Mouse (Mus musculus) forebrain, embryonic 11.5 days (tissue): ENCODE data around the gene Mast3. TPM values are rescaled to one million over a fixed set of nuclear protein-coding genes. Genes with fewer than 3 reads are reported as not detected.

Source experiments
- ATAC-seq: fragments of 200-750 bp; cut with Nextera tagmentation; replicated peaks from 2 replicates; pipeline ENCODE4 v1.8.0; 2017; ENCODE audit warnings: moderate TSS enrichment; ENCODE audit not compliant: low FRiP score
- DNase-seq: peaks from one replicate; pipeline ENCODE4 v3.0.0-alpha.2; 2017; ENCODE audit warnings: low spot score
- H3K27ac ChIP-seq: fragments of 300-500 bp; sonication (generic); 2 replicates; pipeline ENCODE4 v1.5.1; 2014; ENCODE audit warnings: low read depth, low read length
- H3K27me3 ChIP-seq: fragments of 300-500 bp; sonication (generic); 2 replicates; pipeline ENCODE4 v1.6.1; 2014; ENCODE audit warnings: mild to moderate bottlenecking, low read length, mixed read lengths; ENCODE audit not compliant: control insufficient read depth, insufficient read depth
- H3K36me3 ChIP-seq: fragments of 300-500 bp; sonication (generic); 2 replicates; pipeline ENCODE4 v1.6.1; 2014; ENCODE audit warnings: mild to moderate bottlenecking, low read length, moderate library complexity, mixed read lengths; ENCODE audit not compliant: control insufficient read depth, insufficient read depth
- H3K4me1 ChIP-seq: fragments of 300-500 bp; sonication (generic); replicated peaks from 2 replicates; pipeline ENCODE4 v1.6.1; 2014; ENCODE audit warnings: low read length, mixed read lengths; ENCODE audit not compliant: control insufficient read depth, insufficient read depth
- H3K4me2 ChIP-seq: fragments of 300-500 bp; sonication (generic); 2 replicates; pipeline ENCODE4 v1.6.1; 2014; ENCODE audit warnings: low read depth, mild to moderate bottlenecking, low read length, moderate library complexity, mixed read lengths; ENCODE audit not compliant: severe bottlenecking
- H3K4me3 ChIP-seq: fragments of 300-500 bp; sonication (generic); 2 replicates; pipeline ENCODE4 v1.5.1; 2014; ENCODE audit warnings: low read depth, low read length
- H3K9ac ChIP-seq: fragments of 300-500 bp; sonication (generic); 2 replicates; pipeline ENCODE4 v1.6.1; 2014; ENCODE audit warnings: low read length
- H3K9me3 ChIP-seq: fragments of 300-500 bp; sonication (generic); 2 replicates; pipeline ENCODE4 v1.6.1; 2016; ENCODE audit warnings: low read length, mixed read lengths; ENCODE audit not compliant: control insufficient read depth
- WGBS: fragments of 180-500 bp; shearing (Covaris S2); extraction: QIAGEN DNeasy Blood & Tissue Kit; methylation state at CpG from one replicate; pipeline ENCODE4 v1.1.7; 2014; 5-methylcytosine and 5-hydroxymethylcytosine counted together
- microRNA-seq: library from miRNA; unstranded; fragments of <30 nt; microRNA quantifications from one replicate; pipeline ENCODE4, GENCODE M21; 2016; ENCODE audit not compliant: insufficient number of aligned reads
- polyA plus RNA-seq: library from polyadenylated mRNA; unstranded; fragments of >200 nt; fragmentation: Nextera tagmentation; extraction: Ambion mirVana; gene quantifications from 2 replicates; pipeline ENCODE4 v1.2.1, GENCODE M21; 2014

Mast3 gene
- polyA plus RNA-seq, 1 experiment from 2014 or later, result 15.9 TPM

- peaks cover 3% of the 10 kb centered on the region; the same call in 1 of the 2 replicates for H3K4me1 ChIP-seq
- ATAC-seq (no peak), DNase-seq (peak; percentile 42)
- no peak overlapping the region for H3K27ac ChIP-seq
- 75% methylated on average over 11 of the region's 11 CpGs for WGBS
- H3K9ac ChIP-seq, result no peak overlapping the region
- H3K27me3 ChIP-seq, result peaks cover 42% of the 10 kb centered on the region
- H3K4me2 ChIP-seq, result no peak overlapping the region
- H3K36me3 ChIP-seq, result no peaks in the 10 kb centered on the region
- no peaks in the 10 kb centered on the region for H3K9me3 ChIP-seq
- no peak overlapping the region for H3K4me3 ChIP-seq
Observed at GRCm38 (mm10) chr8:70742176-70742575, 62.7 kb downstream of the Mast3 start.

- peaks cover 3% of the 10 kb centered on the region; the same call in 1 of the 2 replicates for H3K4me1 ChIP-seq
- H3K9me3 ChIP-seq, result no peaks in the 10 kb centered on the region
- H3K36me3 ChIP-seq, result no peaks in the 10 kb centered on the region
- 67% methylated on average over 5 of the region's 5 CpGs for WGBS
- no peak overlapping the region for H3K9ac ChIP-seq
- no peak overlapping the region for H3K4me2 ChIP-seq
- no peak overlapping the region for H3K27ac ChIP-seq
- peaks cover 38% of the 10 kb centered on the region for H3K27me3 ChIP-seq
- H3K4me3 ChIP-seq, result no peak overlapping the region
- ATAC-seq (no peak), DNase-seq (peak; percentile 32)
Observed at GRCm38 (mm10) chr8:70741661-70742060, 63.2 kb downstream of the Mast3 start.

- Histone ChIP-seq H3K27ac (no peak overlapping the region), H3K4me2 (no peak overlapping the region), H3K4me3 (no peak overlapping the region), H3K9me3 (no peaks in the 10 kb centered on the region), H3K27me3 (peaks cover 13% of the 10 kb centered on the region), H3K36me3 (no peaks in the 10 kb centered on the region), H3K4me1 (no peaks in the 10 kb centered on the region; the same call in 1 of the 2 replicates), H3K9ac (no peak overlapping the region)
- ATAC-seq (no peak), DNase-seq (peak; percentile 29)
- 78% methylated on average over 3 of the region's 3 CpGs for WGBS
Observed at GRCm38 (mm10) chr8:70738211-70738610, 66.6 kb downstream of the Mast3 start.

- no peak overlapping the region for H3K9ac ChIP-seq
- ATAC-seq, result no peak
- no peak overlapping the region for H3K4me3 ChIP-seq
- H3K4me1 ChIP-seq, result no peaks in the 10 kb centered on the region
- no peak overlapping the region for H3K27ac ChIP-seq
- H3K36me3 ChIP-seq, result no peaks in the 10 kb centered on the region
- 67% methylated on average over 5 of the region's 5 CpGs for WGBS
- no peak overlapping the region for H3K4me2 ChIP-seq
- H3K9me3 ChIP-seq, result no peaks in the 10 kb centered on the region
- peaks cover 8% of the 10 kb centered on the region for H3K27me3 ChIP-seq
- peak; percentile 23 for DNase-seq
Observed at GRCm38 (mm10) chr8:70737705-70738104, 67.1 kb downstream of the Mast3 start.

- Histone ChIP-seq H3K27ac (no peak overlapping the region), H3K9ac (no peak overlapping the region), H3K4me3 (no peak overlapping the region), H3K4me1 (no peaks in the 10 kb centered on the region), H3K36me3 (no peaks in the 10 kb centered on the region), H3K9me3 (no peaks in the 10 kb centered on the region), H3K4me2 (no peak overlapping the region), H3K27me3 (peaks cover 24% of the 10 kb centered on the region)
- DNase-seq, result peak; percentile 41
- ATAC-seq, result no peak
- 80% methylated on average over 4 of the region's 4 CpGs for WGBS
Observed at GRCm38 (mm10) chr8:70730956-70731355, 73.9 kb downstream of the Mast3 start.

- no peak overlapping the region for H3K27ac ChIP-seq
- peak overlapping the region; percentile 17 for H3K4me3 ChIP-seq
- H3K4me2 ChIP-seq, result peak overlapping the region; percentile 37; the same call in 1 of the 2 replicates
- peaks cover 24% of the 10 kb centered on the region for H3K27me3 ChIP-seq
- H3K9me3 ChIP-seq, result no peaks in the 10 kb centered on the region
- no peaks in the 10 kb centered on the region for H3K4me1 ChIP-seq
- no peak overlapping the region for H3K9ac ChIP-seq
- DNase-seq (peak; percentile 52), ATAC-seq (peak; percentile 30; the same call in 1 of the 2 replicates)
- whole genome bisulfite sequencing, result 3% methylated on average over 34 of the region's 34 CpGs
- no peaks in the 10 kb centered on the region for H3K36me3 ChIP-seq
Observed at GRCm38 (mm10) chr8:70729808-70730475, 74.9 kb downstream of the Mast3 start.

Small RNA genes lying within 50 kb of the gene (microRNA-seq; reads per million reads assigned to microRNA genes)
- gene Mir7240, result not detected

Other genes starting within 250 kb of the Mast3 start
- 98.1 and 109 TPM in 2 replicates for gene Isyna1, start 210.7 kb downstream of the Mast3 start, polyA plus RNA-seq
- gene Ssbp4, start 196.2 kb downstream of the Mast3 start, polyA plus RNA-seq, result 113 and 127 TPM in 2 replicates
- gene Lrrc25, start 188.9 kb downstream of the Mast3 start, polyA plus RNA-seq, result 1.2 and 1.4 TPM in 2 replicates
- not detected in 2 replicates for gene Gdf15, start 172.6 kb downstream of the Mast3 start, polyA plus RNA-seq
- gene Pgpep1, start 144.7 kb downstream of the Mast3 start, polyA plus RNA-seq, result 70.9 and 73.8 TPM in 2 replicates
- 318 and 346 TPM in 2 replicates for gene Lsm4, start 131.8 kb downstream of the Mast3 start, polyA plus RNA-seq
- 128 and 157 TPM in 2 replicates for gene Jund, start 106.1 kb downstream of the Mast3 start, polyA plus RNA-seq
- not detected in 2 replicates for gene Iqcn, start 101.6 kb downstream of the Mast3 start, polyA plus RNA-seq
- not detected in 2 replicates for gene Gm3336, start 86.5 kb downstream of the Mast3 start, polyA plus RNA-seq
- 0.13 and 0.37 TPM in 2 replicates for gene Pde4c, start 81.3 kb downstream of the Mast3 start, polyA plus RNA-seq
- gene Rab3a, start 50.4 kb downstream of the Mast3 start, polyA plus RNA-seq, result 42.7 and 49.7 TPM in 2 replicates
- gene Mpv17l2, start 44.1 kb downstream of the Mast3 start, polyA plus RNA-seq, result 31.0 and 34.1 TPM in 2 replicates
- gene Pik3r2, start 28.3 kb downstream of the Mast3 start, polyA plus RNA-seq, result 58.9 and 61.6 TPM in 2 replicates
- gene Il12rb1, start 3.4 kb upstream of the Mast3 start, polyA plus RNA-seq, result not detected in 2 replicates
- gene Arrdc2, start 34.7 kb upstream of the Mast3 start, polyA plus RNA-seq, result 6.3 and 7.2 TPM in 2 replicates
- gene Kcnn1, start 58.2 kb upstream of the Mast3 start, polyA plus RNA-seq, result 9.0 and 13.4 TPM in 2 replicates
- gene Ccdc124, start 68.9 kb upstream of the Mast3 start, polyA plus RNA-seq, result 165 and 176 TPM in 2 replicates
- gene Slc5a5, start 87.7 kb upstream of the Mast3 start, polyA plus RNA-seq, result 0.43 and 0.44 TPM in 2 replicates
- gene Rpl18a, start 92.4 kb upstream of the Mast3 start, polyA plus RNA-seq, result 2,879 and 3,145 TPM in 2 replicates
- gene Map1s, start 100.9 kb upstream of the Mast3 start, polyA plus RNA-seq, result 57.3 and 59.9 TPM in 2 replicates